In the genomic region with DNA sequence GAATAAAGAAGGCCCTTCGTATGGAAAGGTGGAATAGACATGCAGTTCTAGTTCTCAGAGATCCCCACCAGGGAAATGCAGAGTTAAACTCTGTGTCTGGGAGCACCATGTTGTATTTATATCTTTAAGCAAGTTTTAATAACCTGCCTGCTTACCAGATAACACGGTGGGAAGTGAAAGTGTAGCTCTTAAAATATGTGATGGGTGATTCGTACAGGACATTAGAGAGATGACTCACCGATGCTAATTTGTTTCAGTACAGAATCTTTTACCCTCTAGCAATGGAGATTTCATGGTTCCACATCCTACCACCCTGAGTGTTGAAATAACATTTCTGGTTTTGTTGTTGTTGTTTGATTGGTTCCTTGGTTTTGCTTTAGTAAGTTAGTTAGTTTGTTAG, we compare ENCODE assay signal across 9 mouse cellular contexts. TPM values are rescaled to one million over a fixed set of nuclear protein-coding genes. Genes with fewer than 3 reads are reported as not detected.
DNase-seq lines count a peak whose midpoint lies in the region; ATAC-seq and TF ChIP-seq lines count a peak whose summit lies in the region.
"Had no signal": no experiment of that assay in that cellular context is flagged by ENCODE, and none has a peak within 500 bp of the region (broad histone marks: within the 10 kb centered on the region; RNA-seq: fewer than 3 reads in every experiment).

No protein-coding gene starts in this region.

- H3K4me2 ChIP-seq in heart, embryonic 13.5 days: peak overlapping the region; percentile 95
- H3K4me2 ChIP-seq in embryonic facial prominence, embryonic 13.5 days: peak overlapping the region; percentile 82
- H3K4me2 ChIP-seq in intestine, embryonic 14.5 days (ENCODE audit: low read length): peak overlapping the region; percentile 76
- peak overlapping the region; percentile 96 for H3K4me2 ChIP-seq in midbrain, postnatal 0 days (ENCODE audit: low read depth, low read length, poor library complexity, severe bottlenecking)

- H3K9ac ChIP-seq in heart, embryonic 13.5 days: peak overlapping the region; percentile 99
- H3K9ac ChIP-seq in embryonic facial prominence, embryonic 13.5 days: 0 out of 2 replicates have a peak overlapping the region, but pooled peaks have one; percentile 2
- peak overlapping the region; percentile 95; the same call in 1 of the 2 replicates for H3K9ac ChIP-seq in intestine, embryonic 14.5 days (ENCODE audit: low read length)
- H3K9ac ChIP-seq in midbrain, postnatal 0 days (replicated peaks; ENCODE audit: low read length, poor library complexity, severe bottlenecking): no peak overlapping the region

- ATAC-seq in heart, embryonic 13.5 days (ENCODE audit: extremely low read depth, insufficient number of reproducible peaks, low FRiP score, low TSS enrichment): no peak
- ATAC-seq in embryonic facial prominence, embryonic 13.5 days (ENCODE audit: insufficient number of reproducible peaks, insufficient read depth, low FRiP score, low TSS enrichment, low read depth): no peak
- ATAC-seq in intestine, embryonic 14.5 days (replicated peaks; ENCODE audit: low FRiP score, low TSS enrichment, low read depth): no peak
- ATAC-seq in midbrain, postnatal 0 days (ENCODE audit: low FRiP score): no peak

- H3K4me3 ChIP-seq in heart, embryonic 13.5 days: peak overlapping the region; percentile 96
- peak overlapping the region; percentile 96 for H3K4me3 ChIP-seq in embryonic facial prominence, embryonic 13.5 days
- H3K4me3 ChIP-seq in intestine, embryonic 14.5 days (ENCODE audit: low read depth, low read length): peak overlapping the region; percentile 100
- peak overlapping the region; percentile 60 for H3K4me3 ChIP-seq in midbrain, postnatal 0 days (ENCODE audit: low read depth, low read length)

- peaks cover 24% of the 10 kb centered on the region for H3K36me3 ChIP-seq in heart, embryonic 13.5 days
- H3K36me3 ChIP-seq in embryonic facial prominence, embryonic 13.5 days: peaks cover 22% of the 10 kb centered on the region
- H3K36me3 ChIP-seq in intestine, embryonic 14.5 days (ENCODE audit: control insufficient read depth, insufficient read depth, low read length): peaks cover 20% of the 10 kb centered on the region
- no peaks in the 10 kb centered on the region for H3K36me3 ChIP-seq in midbrain, postnatal 0 days (ENCODE audit: insufficient read depth, low read length)

- no peaks in the 10 kb centered on the region for H3K9me3 ChIP-seq in heart, embryonic 13.5 days
- H3K9me3 ChIP-seq in embryonic facial prominence, embryonic 13.5 days: no peaks in the 10 kb centered on the region
- no peaks in the 10 kb centered on the region for H3K9me3 ChIP-seq in intestine, embryonic 14.5 days (ENCODE audit: control insufficient read depth, low read length)
- no peaks in the 10 kb centered on the region for H3K9me3 ChIP-seq in midbrain, postnatal 0 days (ENCODE audit: low read length)

- DNase-seq in heart, postnatal 25 days (ENCODE audit: low spot score): no peak
- no peak for DNase-seq in intestine, embryonic 14.5 days (ENCODE audit: low spot score)
- no peak for DNase-seq in midbrain, postnatal 0 days (ENCODE audit: low spot score)
- no peak for DNase-seq in left cerebral cortex, adult 18-20 months (ENCODE audit: low spot score in 2 of 2)
- no peak for DNase-seq in cerebellum, postnatal 14 days
- DNase-seq in cerebellum, adult 11 months: no peak
- DNase-seq: gastrocnemius, postnatal 36 days had no signal

- no peak for TF ChIP-seq CTCF in midbrain, postnatal 0 days (IDR thresholded peaks at IDR 0.05)

- peaks cover 50% of the 10 kb centered on the region for H3K4me1 ChIP-seq in heart, embryonic 13.5 days
- H3K4me1 ChIP-seq in embryonic facial prominence, embryonic 13.5 days: peaks cover 49% of the 10 kb centered on the region
- H3K4me1 ChIP-seq in intestine, embryonic 14.5 days (replicated peaks; ENCODE audit: control insufficient read depth, insufficient read depth, low read length): peaks cover 33% of the 10 kb centered on the region
- peaks cover 7% of the 10 kb centered on the region; the same call in 1 of the 2 replicates for H3K4me1 ChIP-seq in midbrain, postnatal 0 days (ENCODE audit: insufficient read depth, low read length)

- WGBS in heart, embryonic 13.5 days: 31% methylated on average over 4 of the region's 4 CpGs
- 12% methylated on average over 4 of the region's 4 CpGs for WGBS in embryonic facial prominence, embryonic 13.5 days
- 28% methylated on average over 4 of the region's 4 CpGs for WGBS in intestine, embryonic 14.5 days
- 2% methylated on average over 4 of the region's 4 CpGs for WGBS in midbrain, postnatal 0 days

- H3K27ac ChIP-seq in heart, embryonic 13.5 days (replicated peaks): 0 out of 2 replicates have a peak overlapping the region, but pooled peaks have one; percentile 9
- H3K27ac ChIP-seq in embryonic facial prominence, embryonic 13.5 days: no peak overlapping the region
- H3K27ac ChIP-seq in intestine, embryonic 14.5 days (ENCODE audit: low read depth): no peak overlapping the region
- no peak overlapping the region for H3K27ac ChIP-seq in midbrain, postnatal 0 days (ENCODE audit: low read depth, low read length)

- intact Hi-C loops in heart, postnatal 25 days (cut with DNase I): loop anchor here (2.0 kb wide), 1 partner anchor 14 kb away; no protein-coding TSS in a partner anchor

- H3K27me3 ChIP-seq in heart, embryonic 13.5 days (replicated peaks): no peaks in the 10 kb centered on the region
- H3K27me3 ChIP-seq in embryonic facial prominence, embryonic 13.5 days: no peaks in the 10 kb centered on the region
- H3K27me3 ChIP-seq in intestine, embryonic 14.5 days (replicated peaks; ENCODE audit: control insufficient read depth, insufficient read depth, low read length): no peaks in the 10 kb centered on the region
- H3K27me3 ChIP-seq in midbrain, postnatal 0 days (ENCODE audit: insufficient read depth, low read length): no peaks in the 10 kb centered on the region

RNA-seq across cellular contexts. Expression of a gene that starts 2.3 kb away (rescaled TPM):
- 21.9 and 22.1 TPM in 2 replicates for polyA plus RNA-seq in heart, embryonic 13.5 days (2015; fragmentation: Nextera tagmentation; extraction: Ambion mirVana)
- 10 to 100 TPM; 40.7 to 45.3 TPM for total RNA-seq in heart, postnatal 25 days (2021)
- 43.1 and 47.0 TPM in 2 replicates for polyA plus RNA-seq in embryonic facial prominence, embryonic 13.5 days (2015; fragmentation: Nextera tagmentation; extraction: Ambion mirVana)
- 40.0 and 43.0 TPM in 2 replicates for polyA plus RNA-seq in intestine, embryonic 14.5 days (2014; fragmentation: Nextera tagmentation; extraction: Ambion mirVana)
- total RNA-seq in midbrain, postnatal 0 days (2014; rRNA removed): 31.4 and 40.6 TPM in 2 replicates
- polyA plus RNA-seq in midbrain, postnatal 0 days (2015; fragmentation: Nextera tagmentation; extraction: Ambion mirVana): 29.7 and 30.9 TPM in 2 replicates
- 10 to 100 TPM; 28.1 to 29.4 TPM for total RNA-seq in left cerebral cortex, adult 18-20 months (2021)

RNA-seq across cellular contexts. Expression of a gene that starts 23.2 kb away (rescaled TPM):
- polyA plus RNA-seq in heart, embryonic 13.5 days (2015; fragmentation: Nextera tagmentation; extraction: Ambion mirVana): 170 and 175 TPM in 2 replicates
- 100 to 1,000 TPM in 1 of 2 experiments, 10 to 100 TPM in 1; 95.4 to 116 TPM for total RNA-seq in heart, postnatal 25 days (2021)
- 374 and 398 TPM in 2 replicates for polyA plus RNA-seq in embryonic facial prominence, embryonic 13.5 days (2015; fragmentation: Nextera tagmentation; extraction: Ambion mirVana)
- polyA plus RNA-seq in intestine, embryonic 14.5 days (2014; fragmentation: Nextera tagmentation; extraction: Ambion mirVana): 334 and 353 TPM in 2 replicates
- total RNA-seq in midbrain, postnatal 0 days (2014; rRNA removed): 280 and 374 TPM in 2 replicates
- 111 and 125 TPM in 2 replicates for polyA plus RNA-seq in midbrain, postnatal 0 days (2015; fragmentation: Nextera tagmentation; extraction: Ambion mirVana)
- total RNA-seq in left cerebral cortex, adult 18-20 months (2021): 100 to 1,000 TPM; 179 to 200 TPM

RNA-seq across cellular contexts. Expression of a gene that starts 27.5 kb away (rescaled TPM):
- polyA plus RNA-seq in heart, embryonic 13.5 days (2015; fragmentation: Nextera tagmentation; extraction: Ambion mirVana): 16.8 and 18.1 TPM in 2 replicates
- 10 to 100 TPM; 50.4 to 55.1 TPM for total RNA-seq in heart, postnatal 25 days (2021)
- polyA plus RNA-seq in embryonic facial prominence, embryonic 13.5 days (2015; fragmentation: Nextera tagmentation; extraction: Ambion mirVana): 34.9 and 40.3 TPM in 2 replicates
- 16.7 and 16.9 TPM in 2 replicates for polyA plus RNA-seq in intestine, embryonic 14.5 days (2014; fragmentation: Nextera tagmentation; extraction: Ambion mirVana)
- total RNA-seq in midbrain, postnatal 0 days (2014; rRNA removed): 38.8 and 40.2 TPM in 2 replicates
- polyA plus RNA-seq in midbrain, postnatal 0 days (2015; fragmentation: Nextera tagmentation; extraction: Ambion mirVana): 32.7 and 37.5 TPM in 2 replicates
- total RNA-seq in left cerebral cortex, adult 18-20 months (2021): 10 to 100 TPM; 27.4 to 28.5 TPM
